Mouse (Mus musculus) intestine, embryonic 14.5 days (tissue): Measurements from ENCODE around the gene Gpr176. TPM values are rescaled to one million over a fixed set of nuclear protein-coding genes. Genes with fewer than 3 reads are reported as not detected.

ENCODE experiments used
- ATAC-seq: fragments of 200-750 bp; cut with Nextera tagmentation; replicated peaks from 2 replicates; pipeline ENCODE4 v1.8.0; 2017; ENCODE audit warnings: low read depth, moderate number of reproducible peaks, moderate TSS enrichment, moderate library complexity; ENCODE audit not compliant: low FRiP score, low TSS enrichment
- DNase-seq: peaks from one replicate; pipeline ENCODE4 v3.0.0-alpha.2; 2018; ENCODE audit warnings: low spot score
- H3K27ac ChIP-seq: fragments of 300-500 bp; sonication (generic); 2 replicates; pipeline ENCODE4 v1.5.1; 2014; ENCODE audit warnings: low read depth, mild to moderate bottlenecking, control low read depth
- H3K27me3 ChIP-seq: fragments of 300-500 bp; sonication (generic); replicated peaks from 2 replicates; pipeline ENCODE4 v1.6.1; 2014; ENCODE audit warnings: low read length, control low read depth; ENCODE audit not compliant: control insufficient read depth, insufficient read depth
- H3K36me3 ChIP-seq: fragments of 300-500 bp; sonication (generic); 2 replicates; pipeline ENCODE4 v1.6.1; 2014; ENCODE audit warnings: low read length, control low read depth; ENCODE audit not compliant: control insufficient read depth, insufficient read depth
- H3K4me1 ChIP-seq: fragments of 300-500 bp; sonication (generic); replicated peaks from 2 replicates; pipeline ENCODE4 v1.6.1; 2014; ENCODE audit warnings: low read length, control low read depth, mixed read lengths; ENCODE audit not compliant: control insufficient read depth, insufficient read depth
- H3K4me2 ChIP-seq: fragments of 300-500 bp; sonication (generic); 2 replicates; pipeline ENCODE4 v1.6.1; 2014; ENCODE audit warnings: low read length
- H3K4me3 ChIP-seq: fragments of 300-500 bp; sonication (generic); 2 replicates; pipeline ENCODE4 v1.5.1; 2014; ENCODE audit warnings: low read depth, low read length, control low read depth, mixed read lengths
- H3K9ac ChIP-seq: fragments of 300-500 bp; sonication (generic); 2 replicates; pipeline ENCODE4 v1.6.1; 2014; ENCODE audit warnings: mild to moderate bottlenecking, low read length
- H3K9me3 ChIP-seq: fragments of 300-500 bp; sonication (generic); 2 replicates; pipeline ENCODE4 v1.6.1; 2016; ENCODE audit warnings: low read length, control low read depth; ENCODE audit not compliant: control insufficient read depth
- WGBS: fragments of 180-500 bp; shearing (Covaris S2); extraction: QIAGEN DNeasy Blood & Tissue Kit; methylation state at CpG from one replicate; pipeline ENCODE4 v1.1.7; 2014; 5-methylcytosine and 5-hydroxymethylcytosine counted together
- polyA plus RNA-seq: library from polyadenylated mRNA; unstranded; fragments of >200 nt; fragmentation: Nextera tagmentation; extraction: Ambion mirVana; gene quantifications from 2 replicates; pipeline ENCODE4 v1.2.1, GENCODE M21; 2014

Gpr176 gene
- polyA plus RNA-seq, 1 experiment from 2014 or later: 0.30 TPM

- 60% methylated on average over 8 of the region's 8 CpGs for WGBS
These were observed 110.5 kb downstream of the Gpr176 start for GRCm38 (mm10) chr2:118262673-118263072.

GRCm38 (mm10) chr2:118259746-118260145 lies 113.5 kb downstream of the Gpr176 start:
- H3K4me1 ChIP-seq: no peaks in the 10 kb centered on the region
- H3K36me3 ChIP-seq: no peaks in the 10 kb centered on the region
- DNase-seq (no peak), ATAC-seq (no peak)
- H3K27me3 ChIP-seq: no peaks in the 10 kb centered on the region
- H3K9ac ChIP-seq: no peak overlapping the region
- H3K4me2 ChIP-seq: no peak overlapping the region
- H3K4me3 ChIP-seq: no peak overlapping the region
- no peak overlapping the region for H3K27ac ChIP-seq
- no peaks in the 10 kb centered on the region for H3K9me3 ChIP-seq
- 79% methylated on average over 5 of the region's 5 CpGs for WGBS

More at GRCm38 (mm10) chr2:118262673-118263072, 110.5 kb downstream of the Gpr176 start:
- no peak overlapping the region for H3K9ac ChIP-seq
- no peaks in the 10 kb centered on the region for H3K4me1 ChIP-seq
- H3K4me2 ChIP-seq: no peak overlapping the region
- no peaks in the 10 kb centered on the region for H3K9me3 ChIP-seq
- ATAC-seq (no peak), DNase-seq (no peak)
- H3K4me3 ChIP-seq: no peak overlapping the region
- no peak overlapping the region for H3K27ac ChIP-seq
- no peaks in the 10 kb centered on the region for H3K27me3 ChIP-seq
- no peaks in the 10 kb centered on the region for H3K36me3 ChIP-seq

GRCm38 (mm10) chr2:118257094-118257493 lies 116.1 kb downstream of the Gpr176 start:
- Histone ChIP-seq H3K27ac (no peak overlapping the region), H3K9ac (no peak overlapping the region), H3K4me3 (peak overlapping the region; percentile 45; the same call in 1 of the 2 replicates), H3K36me3 (no peaks in the 10 kb centered on the region), H3K4me2 (peak overlapping the region; percentile 66), H3K9me3 (no peaks in the 10 kb centered on the region), H3K4me1 (no peaks in the 10 kb centered on the region), H3K27me3 (no peaks in the 10 kb centered on the region)
- WGBS: 76% methylated on average over 8 of the region's 8 CpGs
- DNase-seq: no peak
- ATAC-seq: no peak

- H3K4me2 ChIP-seq: peak within 1 kb of the TSS; percentile 66
- no peak within 1 kb of the TSS for H3K27ac ChIP-seq
- H3K4me3 ChIP-seq: peak within 1 kb of the TSS; percentile 45
- H3K27me3 ChIP-seq: no peaks in the 10 kb centered on the region
- H3K4me1 ChIP-seq: no peaks in the 10 kb centered on the region
- WGBS: 2% methylated on average over 25 of the region's 25 CpGs
- H3K9ac ChIP-seq: peak within 1 kb of the TSS; percentile 43
- H3K9me3 ChIP-seq: no peaks in the 10 kb centered on the region
- peak; percentile 83 for DNase-seq
- ATAC-seq: peak; percentile 93
- H3K36me3 ChIP-seq: no peaks in the 10 kb centered on the region
These were observed 116.6 kb downstream of the Gpr176 start, which contains the start of gene Fsip1 for GRCm38 (mm10) chr2:118256621-118257053. Gene Fsip1 (minus strand): TSS chr2:118256966.

- no peaks in the 10 kb centered on the region for H3K27me3 ChIP-seq
- no peak overlapping the region for H3K9ac ChIP-seq
- no peaks in the 10 kb centered on the region for H3K9me3 ChIP-seq
- no peak for ATAC-seq
- H3K36me3 ChIP-seq: no peaks in the 10 kb centered on the region
- no peak overlapping the region for H3K4me3 ChIP-seq
- H3K4me1 ChIP-seq: no peaks in the 10 kb centered on the region
- WGBS: 25% methylated on average over 8 of the region's 8 CpGs
- H3K27ac ChIP-seq: no peak overlapping the region
- DNase-seq: no peak
- H3K4me2 ChIP-seq: no peak overlapping the region
These were observed 118.7 kb downstream of the Gpr176 start for GRCm38 (mm10) chr2:118254516-118254915.

- no peak for ATAC-seq
- Histone ChIP-seq H3K4me3 (no peak overlapping the region), H3K36me3 (no peaks in the 10 kb centered on the region), H3K4me1 (0 out of 2 replicates have a peak, but pooled peaks cover 4% of the 10 kb centered on the region), H3K9me3 (no peaks in the 10 kb centered on the region), H3K4me2 (no peak overlapping the region), H3K9ac (no peak overlapping the region), H3K27me3 (no peaks in the 10 kb centered on the region), H3K27ac (no peak overlapping the region)
- DNase-seq: no peak
- WGBS: 69% methylated on average over 12 of the region's 12 CpGs
These were observed 124.3 kb downstream of the Gpr176 start for GRCm38 (mm10) chr2:118248966-118249365.

GRCm38 (mm10) chr2:118248016-118248415 lies 125.2 kb downstream of the Gpr176 start:
- ATAC-seq (no peak), DNase-seq (no peak)
- WGBS: 29% methylated on average over 2 of the region's 2 CpGs
- H3K36me3 ChIP-seq: no peaks in the 10 kb centered on the region
- no peak overlapping the region for H3K4me2 ChIP-seq
- H3K4me3 ChIP-seq: no peak overlapping the region
- no peak overlapping the region for H3K9ac ChIP-seq
- no peak overlapping the region for H3K27ac ChIP-seq
- H3K27me3 ChIP-seq: no peaks in the 10 kb centered on the region
- H3K4me1 ChIP-seq: 0 out of 2 replicates have a peak, but pooled peaks cover 4% of the 10 kb centered on the region
- no peaks in the 10 kb centered on the region for H3K9me3 ChIP-seq

- Histone ChIP-seq H3K4me2 (no peak overlapping the region), H3K4me1 (0 out of 2 replicates have a peak, but pooled peaks cover 4% of the 10 kb centered on the region), H3K4me3 (no peak overlapping the region), H3K9me3 (no peaks in the 10 kb centered on the region), H3K27me3 (no peaks in the 10 kb centered on the region), H3K9ac (no peak overlapping the region), H3K27ac (no peak overlapping the region), H3K36me3 (no peaks in the 10 kb centered on the region)
- peak; percentile 86 for DNase-seq
- WGBS: 9% methylated on average over 10 of the region's 10 CpGs
- peak; percentile 66; the same call in 1 of the 2 replicates for ATAC-seq
These were observed 127.3 kb downstream of the Gpr176 start for GRCm38 (mm10) chr2:118245914-118246313.

GRCm38 (mm10) chr2:118236196-118236595 lies 137.0 kb downstream of the Gpr176 start:
- DNase-seq: peak; percentile 23
- H3K9ac ChIP-seq: no peak overlapping the region
- no peak overlapping the region for H3K4me2 ChIP-seq
- H3K4me1 ChIP-seq: no peaks in the 10 kb centered on the region
- no peaks in the 10 kb centered on the region for H3K9me3 ChIP-seq
- ATAC-seq: no peak
- no peaks in the 10 kb centered on the region for H3K36me3 ChIP-seq
- H3K27me3 ChIP-seq: no peaks in the 10 kb centered on the region
- H3K4me3 ChIP-seq: no peak overlapping the region
- no peak overlapping the region for H3K27ac ChIP-seq
- WGBS: 84% methylated on average over 7 of the region's 7 CpGs
